Mouse (Mus musculus): ENCODE data around the gene D330020A13Rik. TPM values are rescaled to one million over a fixed set of nuclear protein-coding genes. Genes with fewer than 3 reads are reported as not detected.

Gene D330020A13Rik
- polyA plus RNA-seq (2016; fragmentation: Nextera tagmentation; extraction: Ambion mirVana) = 0.72 and 0.79 TPM in 2 replicates

DNA sequence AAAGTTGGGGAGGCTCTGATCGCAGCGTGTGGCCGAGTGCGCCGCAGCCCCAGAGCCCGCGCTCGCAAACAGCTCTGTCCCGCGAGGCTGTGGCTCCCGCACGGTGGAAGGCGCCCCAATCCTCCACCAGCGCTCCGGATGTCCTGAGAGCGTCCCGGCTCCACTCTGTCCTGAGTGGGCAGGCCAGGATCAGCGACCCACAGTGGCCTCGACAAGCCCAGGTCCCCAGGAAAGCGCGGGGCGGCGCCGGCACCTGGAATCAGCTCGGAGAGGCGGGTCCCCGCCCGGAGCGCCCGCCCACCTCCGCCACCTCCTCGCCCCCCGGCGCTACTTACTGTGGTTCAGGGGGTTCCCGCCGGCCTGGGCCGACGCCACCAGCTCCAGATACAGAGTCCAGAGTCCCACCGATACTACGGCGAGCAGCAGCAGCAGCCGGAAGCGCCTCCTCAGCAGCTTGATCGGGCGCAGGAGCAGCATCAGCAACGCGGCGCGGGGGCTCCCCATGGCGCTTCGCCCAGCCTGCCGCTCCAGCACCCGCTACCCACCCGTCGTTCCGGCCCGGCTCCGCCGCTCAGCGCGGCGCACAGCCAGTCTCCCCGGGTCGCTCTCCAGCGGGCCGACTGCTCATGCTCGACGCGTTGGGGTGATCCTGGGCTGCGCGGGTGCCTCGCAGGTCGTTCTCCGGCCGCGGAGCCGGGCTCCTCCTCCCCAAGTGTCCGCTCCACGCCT, at the start of gene D330020A13Rik, which contains the start of gene B4galnt3:
D330020A13Rik (plus strand) TSS at position 309 of the 729 bp plus-strand sequence.
B4galnt3 (minus strand) TSS at position 504 of the 729 bp plus-strand sequence.
- peak within 1 kb of the TSS; percentile 64 for H3K9ac ChIP-seq
- H3K9me3 ChIP-seq = no peaks in the 10 kb centered on the region
- no peaks in the 10 kb centered on the region for H3K4me1 ChIP-seq
- H3K27me3 ChIP-seq = peaks cover 25% of the 10 kb centered on the region
- ATAC-seq (ENCODE audit: insufficient number of reproducible peaks, insufficient read depth, low FRiP score, low TSS enrichment) = peak; percentile 84
- no peaks in the 10 kb centered on the region for H3K36me3 ChIP-seq
- peak within 1 kb of the TSS; percentile 32; the same call in 1 of the 2 replicates for H3K27ac ChIP-seq
- peak within 1 kb of the TSS; percentile 59 for H3K4me3 ChIP-seq
- H3K4me2 ChIP-seq (replicated peaks) = peak within 1 kb of the TSS; percentile 96
- under 1% methylated on average over 77 of the region's 79 CpGs for WGBS

DNA sequence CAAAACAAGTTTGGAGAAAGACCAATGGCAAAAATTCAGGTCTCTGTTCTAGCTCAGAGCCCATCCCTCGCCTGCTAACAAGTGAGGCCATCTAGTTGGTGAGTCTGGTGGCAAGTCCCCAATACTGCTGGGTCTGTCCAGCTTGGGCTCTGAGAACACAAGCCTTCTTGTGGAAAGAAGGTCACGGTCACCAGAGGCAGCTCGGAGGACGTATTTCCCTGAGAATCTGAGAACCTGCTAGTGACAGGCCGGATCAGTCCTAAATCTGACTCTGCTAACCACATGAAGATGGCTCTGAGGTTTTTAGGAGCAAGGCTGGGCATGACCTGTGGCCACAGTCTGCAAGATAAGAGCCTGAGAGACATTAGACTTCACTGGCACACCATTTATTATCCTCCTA, 47.5 kb upstream of the D330020A13Rik start:
- no peaks in the 10 kb centered on the region for H3K4me1 ChIP-seq
- H3K4me2 ChIP-seq (replicated peaks) = no peak overlapping the region
- H3K9ac ChIP-seq = no peak overlapping the region
- no peak overlapping the region for H3K4me3 ChIP-seq
- no peaks in the 10 kb centered on the region for H3K36me3 ChIP-seq
- H3K27me3 ChIP-seq = no peaks in the 10 kb centered on the region
- 81% methylated on average over 5 of the region's 5 CpGs for WGBS
- no peak for ATAC-seq (ENCODE audit: insufficient number of reproducible peaks, insufficient read depth, low FRiP score, low TSS enrichment)
- H3K27ac ChIP-seq = no peak overlapping the region
- no peaks in the 10 kb centered on the region for H3K9me3 ChIP-seq

GRCm38 (mm10) chr6:120249831-120250230, 44.3 kb upstream of the D330020A13Rik start:
- WGBS = 78% methylated on average over 5 of the region's 5 CpGs
- no peak overlapping the region for H3K4me3 ChIP-seq
- no peak for ATAC-seq (ENCODE audit: insufficient number of reproducible peaks, insufficient read depth, low FRiP score, low TSS enrichment)
- H3K9me3 ChIP-seq = no peaks in the 10 kb centered on the region
- no peak overlapping the region for H3K27ac ChIP-seq
- no peaks in the 10 kb centered on the region for H3K27me3 ChIP-seq
- no peak overlapping the region for H3K9ac ChIP-seq
- no peak overlapping the region for H3K4me2 ChIP-seq (replicated peaks)
- H3K4me1 ChIP-seq = peaks cover 4% of the 10 kb centered on the region; the same call in 1 of the 2 replicates
- H3K36me3 ChIP-seq = no peaks in the 10 kb centered on the region

DNA sequence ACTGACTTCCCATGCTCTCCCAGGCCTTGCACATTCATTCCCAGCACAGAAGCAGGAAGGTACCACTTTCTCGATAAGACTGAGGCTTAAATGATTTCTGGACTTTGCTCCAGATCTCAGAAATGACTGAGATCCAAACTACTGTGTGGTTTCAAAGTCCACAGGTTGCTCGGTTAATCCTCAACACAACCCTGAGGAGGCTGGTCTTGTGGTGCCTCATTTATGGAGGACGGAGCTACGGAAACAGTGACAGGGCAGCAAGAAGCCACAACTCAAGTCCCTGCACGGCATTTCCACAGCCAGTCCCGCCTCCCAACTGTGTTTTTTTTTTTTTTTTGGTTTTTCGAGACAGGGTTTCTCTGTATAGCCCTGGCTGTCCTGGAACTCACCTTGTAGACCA, 43.2 kb upstream of the D330020A13Rik start:
- Histone ChIP-seq H3K36me3 (no peaks in the 10 kb centered on the region), H3K4me2 (replicated peaks) (no peak overlapping the region), H3K9ac (no peak overlapping the region), H3K4me1 (peaks cover 8% of the 10 kb centered on the region; the same call in 1 of the 2 replicates), H3K4me3 (no peak overlapping the region), H3K27me3 (no peaks in the 10 kb centered on the region), H3K9me3 (no peaks in the 10 kb centered on the region), H3K27ac (no peak overlapping the region)
- no peak for ATAC-seq (ENCODE audit: insufficient number of reproducible peaks, insufficient read depth, low FRiP score, low TSS enrichment)
- 76% methylated on average over 7 of the region's 7 CpGs for WGBS

DNA sequence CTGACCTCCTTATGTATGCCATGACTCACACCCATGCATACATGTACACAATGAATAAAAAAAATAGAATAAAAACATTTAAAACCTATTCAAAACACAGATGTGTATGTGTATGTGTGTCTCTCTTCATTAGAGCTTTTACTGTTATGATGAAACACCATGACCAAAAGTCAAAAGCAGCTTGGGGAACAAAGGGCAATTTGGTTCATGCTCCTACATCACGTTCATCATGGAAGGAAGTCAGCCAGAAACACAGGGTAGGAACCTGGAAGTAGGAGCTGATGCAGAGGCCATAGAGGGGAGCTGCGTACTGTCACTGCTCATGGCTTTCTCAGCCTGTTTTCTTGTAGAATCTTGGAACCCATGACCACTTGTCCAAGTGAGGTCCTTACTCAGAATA, 41.4 kb upstream of the D330020A13Rik start:
- no peak for ATAC-seq (ENCODE audit: insufficient number of reproducible peaks, insufficient read depth, low FRiP score, low TSS enrichment)
- Histone ChIP-seq H3K27ac (no peak overlapping the region), H3K27me3 (no peaks in the 10 kb centered on the region)

GRCm38 (mm10) chr6:120254640-120255039, 39.5 kb upstream of the D330020A13Rik start:
- Histone ChIP-seq H3K9ac (no peak overlapping the region), H3K27ac (no peak overlapping the region), H3K9me3 (no peaks in the 10 kb centered on the region), H3K36me3 (no peaks in the 10 kb centered on the region), H3K4me3 (no peak overlapping the region), H3K27me3 (no peaks in the 10 kb centered on the region), H3K4me1 (peaks cover 8% of the 10 kb centered on the region; the same call in 1 of the 2 replicates), H3K4me2 (replicated peaks) (no peak overlapping the region)
- ATAC-seq (ENCODE audit: insufficient number of reproducible peaks, insufficient read depth, low FRiP score, low TSS enrichment) = no peak
- WGBS = 49% methylated on average over 4 of the region's 4 CpGs

More for the DNA sequence above, 41.4 kb upstream of the D330020A13Rik start:
- no peak overlapping the region for H3K4me3 ChIP-seq
- H3K9me3 ChIP-seq = no peaks in the 10 kb centered on the region
- H3K4me2 ChIP-seq (replicated peaks) = no peak overlapping the region
- H3K4me1 ChIP-seq = peaks cover 8% of the 10 kb centered on the region; the same call in 1 of the 2 replicates
- no peaks in the 10 kb centered on the region for H3K36me3 ChIP-seq
- H3K9ac ChIP-seq = no peak overlapping the region
- 85% methylated on average over 2 of the region's 2 CpGs for WGBS

GRCm38 (mm10) chr6:120255144-120255543, 39.0 kb upstream of the D330020A13Rik start:
- Histone ChIP-seq H3K36me3 (no peaks in the 10 kb centered on the region), H3K4me1 (peaks cover 8% of the 10 kb centered on the region; the same call in 1 of the 2 replicates), H3K4me3 (no peak overlapping the region), H3K9me3 (no peaks in the 10 kb centered on the region), H3K9ac (no peak overlapping the region), H3K4me2 (replicated peaks) (no peak overlapping the region), H3K27ac (no peak overlapping the region), H3K27me3 (no peaks in the 10 kb centered on the region)
- 68% methylated on average over 4 of the region's 4 CpGs for WGBS
- no peak for ATAC-seq (ENCODE audit: insufficient number of reproducible peaks, insufficient read depth, low FRiP score, low TSS enrichment)

DNA sequence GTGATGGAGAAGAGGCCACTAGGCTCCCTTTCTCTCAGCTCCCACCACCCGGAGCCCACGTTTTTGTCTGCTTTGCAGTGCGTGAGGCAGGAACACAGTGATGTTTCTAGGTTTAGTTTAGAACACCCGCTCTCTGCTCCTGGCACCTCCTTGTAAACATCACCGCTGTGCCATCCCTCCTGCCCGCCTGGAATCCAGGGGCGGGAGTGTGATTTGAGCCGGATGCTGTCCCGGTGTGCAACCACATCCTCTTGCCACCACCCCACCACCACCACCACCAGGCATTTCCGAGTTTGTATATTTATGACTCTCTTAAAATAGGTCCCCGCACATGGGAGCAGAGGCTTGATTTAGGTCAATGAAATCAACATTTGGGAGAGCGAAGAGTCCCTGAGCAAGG, 38.5 kb upstream of the D330020A13Rik start:
- Histone ChIP-seq H3K27me3 (no peaks in the 10 kb centered on the region), H3K27ac (no peak overlapping the region), H3K4me2 (replicated peaks) (no peak overlapping the region), H3K9ac (no peak overlapping the region), H3K4me1 (peaks cover 8% of the 10 kb centered on the region; the same call in 1 of the 2 replicates), H3K36me3 (no peaks in the 10 kb centered on the region), H3K4me3 (no peak overlapping the region), H3K9me3 (no peaks in the 10 kb centered on the region)
- WGBS = 86% methylated on average over 12 of the region's 12 CpGs
- ATAC-seq (ENCODE audit: insufficient number of reproducible peaks, insufficient read depth, low FRiP score, low TSS enrichment) = no peak

- 42% methylated on average over 5 of the region's 5 CpGs for WGBS
- Histone ChIP-seq H3K27me3 (no peaks in the 10 kb centered on the region), H3K4me1 (peaks cover 8% of the 10 kb centered on the region; the same call in 1 of the 2 replicates), H3K9ac (no peak overlapping the region), H3K27ac (no peak overlapping the region), H3K9me3 (no peaks in the 10 kb centered on the region), H3K4me2 (replicated peaks) (no peak overlapping the region), H3K4me3 (no peak overlapping the region), H3K36me3 (no peaks in the 10 kb centered on the region)
- ATAC-seq (ENCODE audit: insufficient number of reproducible peaks, insufficient read depth, low FRiP score, low TSS enrichment) = no peak
These were observed 37.7 kb upstream of the D330020A13Rik start for GRCm38 (mm10) chr6:120256431-120256935.

DNA sequence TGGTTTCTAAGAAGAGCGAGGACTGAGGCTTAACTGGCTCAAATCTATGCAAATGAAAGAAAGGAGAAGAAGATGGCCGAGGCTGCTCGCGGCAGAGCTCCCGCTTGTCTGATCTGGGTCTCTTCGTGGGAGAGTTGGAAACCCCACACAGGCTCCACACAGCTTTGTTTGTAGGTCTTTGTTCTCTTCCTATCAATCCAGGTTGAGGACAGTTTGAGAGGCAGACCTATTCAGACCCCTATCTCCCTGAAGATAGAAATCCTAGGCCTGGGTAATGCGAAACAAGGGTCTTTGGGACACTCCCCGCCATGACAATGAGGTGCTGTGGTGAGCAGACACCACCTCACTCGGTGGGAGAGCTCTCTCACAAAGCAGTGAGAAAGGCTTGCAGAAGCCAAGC, 34.7 kb upstream of the D330020A13Rik start:
- Histone ChIP-seq H3K4me1 (peaks cover 7% of the 10 kb centered on the region; the same call in 1 of the 2 replicates), H3K27me3 (no peaks in the 10 kb centered on the region), H3K9ac (no peak overlapping the region), H3K4me3 (no peak overlapping the region), H3K9me3 (no peaks in the 10 kb centered on the region), H3K27ac (no peak overlapping the region), H3K36me3 (no peaks in the 10 kb centered on the region), H3K4me2 (replicated peaks) (no peak overlapping the region)
- WGBS = 50% methylated on average over 9 of the region's 9 CpGs
- no peak for ATAC-seq (ENCODE audit: insufficient number of reproducible peaks, insufficient read depth, low FRiP score, low TSS enrichment)

DNA sequence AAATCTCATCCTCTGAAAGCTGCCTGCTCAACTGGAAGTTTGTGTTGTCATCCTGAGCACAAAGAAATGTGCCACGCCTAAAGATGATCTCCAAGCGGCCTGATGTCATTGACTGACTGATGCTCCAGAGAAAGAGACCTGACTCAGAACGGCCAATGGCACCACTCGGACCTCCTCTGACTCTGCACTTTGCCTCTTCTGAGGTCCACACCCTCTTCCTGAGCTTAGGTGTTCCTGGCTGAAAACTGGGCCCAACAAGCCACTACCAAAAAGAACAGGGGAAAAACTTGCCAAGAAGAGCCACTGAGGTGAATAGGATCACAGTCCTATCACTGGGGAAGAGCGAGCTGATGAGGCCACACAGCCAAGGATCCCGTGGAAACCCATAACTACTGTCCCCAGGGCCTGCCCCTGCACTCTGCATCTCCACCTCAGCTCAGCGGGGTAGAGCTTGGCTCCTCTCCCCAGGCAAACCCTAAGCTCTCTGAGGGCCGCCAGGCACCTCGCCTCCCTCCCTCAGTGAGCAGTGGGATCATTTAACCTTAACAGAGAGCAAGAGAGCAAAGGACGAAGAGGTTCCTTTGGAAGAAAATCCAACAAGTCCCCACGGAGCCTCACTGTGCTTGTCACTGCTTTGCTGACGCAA, 31.2 kb upstream of the D330020A13Rik start:
- Histone ChIP-seq H3K4me2 (replicated peaks) (no peak overlapping the region), H3K4me1 (no peaks in the 10 kb centered on the region), H3K9ac (no peak overlapping the region), H3K4me3 (no peak overlapping the region), H3K27ac (no peak overlapping the region), H3K27me3 (no peaks in the 10 kb centered on the region), H3K36me3 (no peaks in the 10 kb centered on the region), H3K9me3 (no peaks in the 10 kb centered on the region)
- no peak for ATAC-seq (ENCODE audit: insufficient number of reproducible peaks, insufficient read depth, low FRiP score, low TSS enrichment)
- 58% methylated on average over 12 of the region's 12 CpGs for WGBS

DNA sequence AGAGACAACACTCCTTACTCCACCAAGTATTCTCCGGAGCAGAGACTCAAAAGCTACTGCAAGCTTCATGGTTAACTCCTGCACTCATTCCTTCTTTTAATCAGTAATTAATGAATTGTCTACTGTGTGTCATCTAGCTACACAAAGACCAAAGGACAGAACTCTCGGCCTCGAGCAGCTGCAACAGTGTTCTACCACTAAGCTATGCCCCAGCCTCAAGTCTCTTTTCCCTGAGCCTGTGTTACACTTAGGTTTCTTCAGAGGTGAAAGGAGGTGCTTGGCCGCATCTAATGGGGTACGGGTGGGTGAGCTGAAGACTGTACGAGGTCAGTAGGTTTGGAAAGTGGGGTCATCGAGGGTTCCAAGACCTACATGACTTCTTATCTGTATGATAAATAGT, 30.6 kb upstream of the D330020A13Rik start:
- no peak for ATAC-seq (ENCODE audit: insufficient number of reproducible peaks, insufficient read depth, low FRiP score, low TSS enrichment)
- Histone ChIP-seq H3K27ac (no peak overlapping the region), H3K36me3 (no peaks in the 10 kb centered on the region), H3K4me3 (no peak overlapping the region), H3K27me3 (no peaks in the 10 kb centered on the region), H3K4me1 (no peaks in the 10 kb centered on the region), H3K4me2 (replicated peaks) (no peak overlapping the region), H3K9me3 (no peaks in the 10 kb centered on the region), H3K9ac (no peak overlapping the region)
- 74% methylated on average over 7 of the region's 7 CpGs for WGBS
